Mouse (Mus musculus) forebrain, embryonic 12.5 days (tissue): Measurements from ENCODE around the gene 6820408C15Rik. TPM values are rescaled to one million over a fixed set of nuclear protein-coding genes. Genes with fewer than 3 reads are reported as not detected.

Experiments used
- ATAC-seq: fragments of 200-750 bp; cut with Nextera tagmentation; 2 replicates; pipeline ENCODE4 v1.8.0; 2017; ENCODE audit warnings: moderate TSS enrichment; ENCODE audit not compliant: low FRiP score
- H3K27ac ChIP-seq: fragments of 300-500 bp; sonication (generic); 2 replicates; pipeline ENCODE4 v1.5.1; 2016; ENCODE audit warnings: mild to moderate bottlenecking
- H3K27me3 ChIP-seq: fragments of 300-500 bp; sonication (generic); 2 replicates; pipeline ENCODE4 v1.6.1; 2016; ENCODE audit warnings: mild to moderate bottlenecking
- H3K36me3 ChIP-seq: fragments of 300-500 bp; sonication (generic); replicated peaks from 2 replicates; pipeline ENCODE4 v1.6.1; 2016; ENCODE audit warnings: mild to moderate bottlenecking
- H3K4me1 ChIP-seq: fragments of 300-500 bp; sonication (generic); 2 replicates; pipeline ENCODE4 v1.6.1; 2016
- H3K4me2 ChIP-seq: fragments of 300-500 bp; sonication (generic); 2 replicates; pipeline ENCODE4 v1.6.1; 2016; ENCODE audit warnings: mild to moderate bottlenecking, moderate library complexity
- H3K4me3 ChIP-seq: fragments of 300-500 bp; sonication (generic); replicated peaks from 2 replicates; pipeline ENCODE4 v1.5.1; 2016; ENCODE audit warnings: mild to moderate bottlenecking
- H3K9ac ChIP-seq: fragments of 300-500 bp; sonication (generic); 2 replicates; pipeline ENCODE4 v1.6.1; 2016; ENCODE audit warnings: mild to moderate bottlenecking
- H3K9me3 ChIP-seq: fragments of 300-500 bp; sonication (generic); 2 replicates; pipeline ENCODE4 v1.6.1; 2016
- WGBS: fragments of 180-500 bp; shearing (Covaris S2); methylation state at CpG from one replicate; pipeline ENCODE4 v1.1.7; 2016; 5-methylcytosine and 5-hydroxymethylcytosine counted together
- polyA plus RNA-seq: library from polyadenylated mRNA; unstranded; fragments of >200 nt; fragmentation: Nextera tagmentation; extraction: Ambion mirVana; gene quantifications from 2 replicates; pipeline ENCODE4 v1.2.1, GENCODE M21; 2016

The 6820408C15Rik gene
- polyA plus RNA-seq, 1 experiment from 2014 or later = 1.7 TPM

- H3K36me3 ChIP-seq = peaks cover 7% of the 10 kb centered on the region
- no peak for ATAC-seq
- H3K4me2 ChIP-seq = peak overlapping the region; percentile 66
- H3K9ac ChIP-seq = peak overlapping the region; percentile 97
- H3K9me3 ChIP-seq = no peaks in the 10 kb centered on the region
- peak overlapping the region; percentile 90 for H3K4me3 ChIP-seq
- 25% methylated on average over 12 of the region's 13 CpGs for WGBS
- H3K27ac ChIP-seq = peak overlapping the region; percentile 99
- no peaks in the 10 kb centered on the region for H3K27me3 ChIP-seq
- H3K4me1 ChIP-seq = peaks cover 46% of the 10 kb centered on the region
These were observed 20.0 kb upstream of the 6820408C15Rik start for GRCm38 (mm10) chr2:152395271-152395920.

DNA sequence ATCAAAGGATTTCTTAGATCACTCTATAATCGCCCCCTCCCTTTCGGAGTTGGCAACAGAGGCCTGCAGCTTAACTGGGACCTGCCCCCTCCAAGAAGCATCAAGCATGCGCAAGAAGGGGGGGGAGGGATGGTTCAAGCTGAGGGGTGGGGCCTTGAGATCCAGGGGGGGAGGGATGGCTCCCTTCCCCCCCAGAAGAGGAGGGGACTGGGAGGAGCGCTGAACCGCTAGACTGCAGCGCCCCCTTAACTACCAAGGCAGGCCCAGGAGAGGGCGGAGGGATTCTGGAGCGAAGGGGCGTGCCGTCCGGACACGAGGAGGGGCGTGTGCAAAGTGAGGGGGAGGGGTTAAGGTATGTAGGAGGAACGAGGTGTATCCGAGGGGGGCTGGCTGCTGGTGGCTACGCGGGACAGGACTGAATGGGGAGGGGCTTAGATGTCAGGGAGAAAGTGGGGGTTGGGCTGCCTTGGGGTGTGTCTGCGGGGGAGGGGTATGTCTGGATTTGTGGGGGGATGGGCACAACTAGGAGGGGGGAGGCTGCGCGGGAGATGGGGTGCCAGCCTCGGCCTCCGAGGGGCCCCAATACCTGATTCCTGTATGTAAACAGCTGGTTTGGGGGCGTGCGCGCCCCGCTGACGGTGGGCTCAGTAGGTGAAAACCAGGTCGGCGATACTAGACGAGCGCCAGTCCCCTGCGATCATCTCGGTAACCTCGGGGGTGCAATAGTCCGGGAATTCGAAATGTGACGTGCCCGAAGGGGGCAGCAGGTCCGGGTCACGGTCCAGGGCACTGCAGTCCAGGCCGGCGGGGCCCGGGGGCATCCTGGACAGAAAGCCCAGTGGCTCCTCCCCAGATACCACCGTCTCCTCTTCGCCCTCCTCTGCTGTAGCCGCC, 19.0 kb upstream of the 6820408C15Rik start:
- no peaks in the 10 kb centered on the region for H3K27me3 ChIP-seq

DNA sequence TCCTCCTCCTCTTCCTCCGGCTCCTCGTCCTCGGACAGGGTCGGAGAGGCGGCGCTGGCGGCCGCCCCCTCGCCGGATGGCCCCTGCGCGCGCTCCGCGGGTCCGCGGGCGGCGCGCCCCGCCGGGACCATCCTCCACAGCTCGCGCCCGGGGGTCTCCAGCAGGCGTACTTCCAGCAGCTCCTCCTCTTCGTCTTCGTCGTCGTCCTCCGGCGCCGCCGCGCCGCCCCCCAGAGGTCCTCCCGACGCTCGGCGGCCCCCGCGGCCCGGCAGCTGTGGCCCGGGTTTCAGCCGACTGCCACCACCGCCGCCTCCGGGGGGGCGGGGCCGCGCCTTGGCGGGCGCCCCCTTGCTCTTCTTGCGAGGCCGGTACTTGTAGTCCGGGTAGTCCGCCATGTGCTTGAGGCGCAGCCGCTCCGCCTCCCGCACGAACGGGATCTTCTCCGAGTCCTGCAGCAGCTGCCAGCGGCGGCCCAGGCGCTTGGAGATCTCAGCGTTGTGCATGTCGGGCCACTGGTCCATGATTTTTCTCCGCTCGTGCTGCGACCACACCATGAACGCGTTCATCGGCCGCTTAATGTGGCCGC, 18.3 kb upstream of the 6820408C15Rik start:
- peak overlapping the region; percentile 66 for H3K4me2 ChIP-seq
- no peaks in the 10 kb centered on the region for H3K9me3 ChIP-seq
- peaks cover 7% of the 10 kb centered on the region for H3K36me3 ChIP-seq
- WGBS = under 1% methylated on average over 69 of the region's 77 CpGs
- H3K4me3 ChIP-seq = peak overlapping the region; percentile 90
- ATAC-seq = peak; percentile 4; the same call in 1 of the 2 replicates
- no peaks in the 10 kb centered on the region for H3K27me3 ChIP-seq
- H3K4me1 ChIP-seq = peaks cover 49% of the 10 kb centered on the region
- peak overlapping the region; percentile 99 for H3K27ac ChIP-seq
- H3K9ac ChIP-seq = peak overlapping the region; percentile 97

More for the DNA sequence above, 19.0 kb upstream of the 6820408C15Rik start:
- peak overlapping the region; percentile 66 for H3K4me2 ChIP-seq
- WGBS = under 1% methylated on average over 44 of the region's 46 CpGs
- H3K36me3 ChIP-seq = peaks cover 7% of the 10 kb centered on the region
- H3K9ac ChIP-seq = peak overlapping the region; percentile 97
- H3K9me3 ChIP-seq = no peaks in the 10 kb centered on the region
- peaks cover 49% of the 10 kb centered on the region for H3K4me1 ChIP-seq
- peak overlapping the region; percentile 90 for H3K4me3 ChIP-seq
- peak overlapping the region; percentile 99 for H3K27ac ChIP-seq
- peak; percentile 73 for ATAC-seq

DNA sequence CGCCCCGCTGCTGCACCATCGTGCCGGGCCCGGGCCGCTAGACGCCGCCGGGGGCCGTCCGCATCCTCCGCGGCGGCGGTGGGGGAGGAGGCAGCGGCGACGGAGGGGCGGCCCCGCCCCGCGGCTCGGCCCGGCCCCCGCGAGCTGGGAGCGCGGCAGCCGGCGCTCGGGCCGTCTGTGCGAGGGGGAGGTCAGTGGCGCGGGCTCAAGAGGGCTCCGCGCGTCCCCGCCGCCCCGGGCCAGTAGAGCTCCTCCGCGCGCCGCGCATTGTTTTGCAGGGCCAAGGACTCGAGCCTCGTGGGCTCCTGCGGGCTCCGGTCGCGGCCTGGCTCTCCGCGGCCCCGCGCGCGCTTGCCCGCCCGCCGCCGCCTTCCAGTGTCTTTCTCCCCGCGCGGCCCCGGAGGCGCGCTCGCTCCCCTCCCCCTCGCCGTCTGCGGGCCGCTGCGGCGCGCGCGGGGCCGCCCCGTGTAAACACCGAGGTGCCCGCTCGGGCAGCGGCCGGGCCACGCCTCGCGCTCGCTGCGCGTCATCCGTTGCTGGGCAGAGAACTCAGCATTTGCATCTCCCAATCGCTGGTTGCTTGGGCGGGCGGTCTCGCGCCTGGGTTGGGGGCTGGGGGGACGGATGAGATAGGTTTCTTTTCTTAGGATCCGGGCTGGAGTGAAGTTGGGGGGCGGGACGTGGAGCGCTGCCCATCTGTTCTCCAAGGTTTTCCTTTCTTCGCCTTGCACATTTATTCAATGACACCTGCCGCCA, 17.5 kb upstream of the 6820408C15Rik start, which contains the start of gene Sox12:
Gene Sox12, minus strand, starts transcription at position 384 of the 756 bp plus-strand sequence.
- peak within 1 kb of the TSS; percentile 66 for H3K4me2 ChIP-seq
- peak; percentile 73 for ATAC-seq
- H3K9ac ChIP-seq = peak within 1 kb of the TSS; percentile 97
- WGBS = under 1% methylated on average over 60 of the region's 104 CpGs
- peaks cover 7% of the 10 kb centered on the region for H3K36me3 ChIP-seq
- peaks cover 49% of the 10 kb centered on the region for H3K4me1 ChIP-seq
- no peaks in the 10 kb centered on the region for H3K27me3 ChIP-seq
- peak within 1 kb of the TSS; percentile 99 for H3K27ac ChIP-seq
- H3K9me3 ChIP-seq = no peaks in the 10 kb centered on the region
- H3K4me3 ChIP-seq = peak within 1 kb of the TSS; percentile 90

DNA sequence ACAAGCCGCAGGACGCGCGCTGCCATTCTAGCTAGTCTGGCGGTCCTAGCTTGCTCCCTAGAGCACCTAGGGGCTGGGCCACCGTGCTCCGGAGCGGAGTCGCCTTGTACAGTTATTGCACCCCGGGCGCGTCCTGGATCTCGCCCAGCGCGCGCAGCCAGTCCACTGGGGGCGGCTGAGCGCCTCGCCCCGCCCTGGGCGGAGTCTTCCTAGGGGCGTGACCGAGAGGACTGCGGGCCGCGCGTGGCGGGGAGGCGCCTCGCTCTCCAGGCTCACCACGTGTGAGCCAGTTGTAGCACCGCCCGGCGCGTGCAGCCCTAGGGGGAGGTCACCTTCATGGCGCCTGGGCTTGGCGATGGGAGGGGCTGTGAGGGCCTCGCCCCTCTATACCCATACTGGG, 16.7 kb upstream of the 6820408C15Rik start:
- Histone ChIP-seq H3K36me3 (peaks cover 7% of the 10 kb centered on the region), H3K4me1 (peaks cover 41% of the 10 kb centered on the region), H3K4me2 (peak overlapping the region; percentile 66), H3K4me3 (peak overlapping the region; percentile 90), H3K9ac (peak overlapping the region; percentile 97), H3K27me3 (no peaks in the 10 kb centered on the region), H3K9me3 (no peaks in the 10 kb centered on the region), H3K27ac (peak overlapping the region; percentile 99)
- under 1% methylated on average over 38 of the region's 38 CpGs for WGBS
- ATAC-seq = peak; percentile 78

DNA sequence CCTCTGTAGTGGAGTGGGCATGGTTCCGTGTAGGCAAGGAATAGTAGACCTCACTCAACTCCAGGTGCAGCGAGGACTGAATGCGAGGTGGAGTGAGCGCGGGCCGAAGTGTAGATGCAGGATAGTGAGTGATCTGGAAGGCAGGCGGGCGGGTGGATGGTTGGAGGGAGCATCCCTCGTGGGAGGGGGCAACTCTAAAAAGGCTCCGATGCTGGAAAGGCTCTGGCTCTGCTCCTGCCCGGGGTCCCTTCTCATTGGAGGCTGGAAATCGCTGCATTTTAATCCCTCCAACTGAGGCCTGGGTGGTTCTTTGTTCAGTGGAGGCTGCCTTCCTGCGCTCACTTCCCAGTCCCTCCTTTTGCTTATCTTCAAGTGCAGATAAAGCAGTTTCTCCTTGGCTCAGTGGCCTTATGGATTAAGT, 16.3 kb upstream of the 6820408C15Rik start:
- no peak; the same call in 1 of the 2 replicates for ATAC-seq

GRCm38 (mm10) chr2:152406126-152406525, 9.3 kb upstream of the 6820408C15Rik start:
- no peaks in the 10 kb centered on the region for H3K36me3 ChIP-seq
- H3K9ac ChIP-seq = peak overlapping the region; percentile 33; the same call in 1 of the 2 replicates
- under 1% methylated on average over 19 of the region's 19 CpGs for WGBS

More for the DNA sequence above, 16.3 kb upstream of the 6820408C15Rik start:
- peaks cover 7% of the 10 kb centered on the region for H3K36me3 ChIP-seq
- no peaks in the 10 kb centered on the region for H3K27me3 ChIP-seq
- H3K4me3 ChIP-seq = peak overlapping the region; percentile 90
- 0% methylated on average over 13 of the region's 13 CpGs for WGBS
- no peaks in the 10 kb centered on the region for H3K9me3 ChIP-seq
- peak overlapping the region; percentile 97 for H3K9ac ChIP-seq
- peak overlapping the region; percentile 99 for H3K27ac ChIP-seq
- H3K4me1 ChIP-seq = peaks cover 37% of the 10 kb centered on the region
- peak overlapping the region; percentile 66 for H3K4me2 ChIP-seq

DNA sequence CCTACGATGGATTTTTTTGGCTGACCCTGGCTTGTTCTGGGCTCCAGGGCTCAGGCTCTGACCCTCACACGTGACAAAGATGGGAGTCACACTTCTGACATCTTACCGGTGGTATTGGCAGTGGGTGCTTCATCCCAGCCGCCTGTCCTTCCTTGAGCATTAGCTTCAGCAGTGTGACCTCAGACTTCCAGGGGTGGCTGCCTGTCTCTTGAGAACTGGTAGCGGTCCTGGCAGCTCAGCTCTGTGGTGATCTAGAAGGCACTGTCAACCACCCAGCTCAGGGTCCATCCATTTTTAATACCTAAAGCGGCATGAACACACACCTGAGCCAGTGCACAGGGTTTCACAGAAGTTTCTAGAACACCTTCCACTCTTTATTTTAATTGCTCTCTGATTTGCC, 5.6 kb upstream of the 6820408C15Rik start:
- no peak for ATAC-seq
- no peaks in the 10 kb centered on the region for H3K27me3 ChIP-seq
- peaks cover 47% of the 10 kb centered on the region for H3K4me1 ChIP-seq
- no peak overlapping the region for H3K4me3 ChIP-seq
- no peaks in the 10 kb centered on the region for H3K36me3 ChIP-seq
- 82% methylated on average over 6 of the region's 6 CpGs for WGBS
- H3K27ac ChIP-seq = peak overlapping the region; percentile 96
- no peaks in the 10 kb centered on the region for H3K9me3 ChIP-seq
- H3K4me2 ChIP-seq = peak overlapping the region; percentile 87; the same call in 1 of the 2 replicates
- H3K9ac ChIP-seq = peak overlapping the region; percentile 18; the same call in 1 of the 2 replicates

More at GRCm38 (mm10) chr2:152406126-152406525, 9.3 kb upstream of the 6820408C15Rik start:
- peak; percentile 96 for ATAC-seq
- H3K27me3 ChIP-seq = no peaks in the 10 kb centered on the region
- peak overlapping the region; percentile 33 for H3K4me3 ChIP-seq
- H3K27ac ChIP-seq = peak overlapping the region; percentile 83
- peak overlapping the region; percentile 60 for H3K4me2 ChIP-seq
- H3K4me1 ChIP-seq = peaks cover 31% of the 10 kb centered on the region
- H3K9me3 ChIP-seq = no peaks in the 10 kb centered on the region

DNA sequence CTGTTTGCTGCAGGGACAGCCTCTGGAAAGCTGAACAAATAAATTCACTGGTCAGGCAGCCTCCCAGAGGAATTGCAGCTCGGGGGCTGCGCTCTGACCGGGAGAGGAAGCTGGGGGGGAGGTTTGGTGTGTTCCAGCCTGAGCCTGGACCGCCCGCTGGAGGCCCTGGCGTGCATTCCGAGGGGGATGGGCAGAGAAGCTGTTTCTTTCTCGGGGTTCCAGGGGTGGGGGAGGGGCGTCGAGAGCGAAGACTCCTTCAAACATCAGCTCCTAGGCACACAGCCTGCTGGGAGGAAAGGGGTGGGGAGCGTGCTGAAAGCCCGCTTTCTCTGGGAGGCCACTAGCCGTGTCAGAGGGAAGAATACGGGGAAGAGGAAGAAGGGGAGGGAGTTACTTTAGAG, 4.4 kb upstream of the 6820408C15Rik start:
- Histone ChIP-seq H3K9me3 (no peaks in the 10 kb centered on the region), H3K9ac (peak overlapping the region; percentile 98), H3K4me2 (peak overlapping the region; percentile 87), H3K36me3 (no peaks in the 10 kb centered on the region; the same call in 1 of the 2 replicates), H3K27me3 (no peaks in the 10 kb centered on the region), H3K4me3 (peak overlapping the region; percentile 95), H3K4me1 (peaks cover 46% of the 10 kb centered on the region), H3K27ac (peak overlapping the region; percentile 96)
- peak; percentile 81 for ATAC-seq
- 0% methylated on average over 14 of the region's 15 CpGs for WGBS

- Histone ChIP-seq H3K4me2 (peak overlapping the region; percentile 87), H3K4me3 (peak overlapping the region; percentile 95), H3K27me3 (no peaks in the 10 kb centered on the region), H3K36me3 (no peaks in the 10 kb centered on the region; the same call in 1 of the 2 replicates), H3K4me1 (peaks cover 44% of the 10 kb centered on the region), H3K9me3 (0 out of 2 replicates have a peak, but pooled peaks cover 4% of the 10 kb centered on the region), H3K27ac (peak overlapping the region; percentile 96), H3K9ac (peak overlapping the region; percentile 98)
- ATAC-seq = no peak
- WGBS = 3% methylated on average over 7 of the region's 7 CpGs
These were observed 3.9 kb upstream of the 6820408C15Rik start for GRCm38 (mm10) chr2:152411471-152411870.

DNA sequence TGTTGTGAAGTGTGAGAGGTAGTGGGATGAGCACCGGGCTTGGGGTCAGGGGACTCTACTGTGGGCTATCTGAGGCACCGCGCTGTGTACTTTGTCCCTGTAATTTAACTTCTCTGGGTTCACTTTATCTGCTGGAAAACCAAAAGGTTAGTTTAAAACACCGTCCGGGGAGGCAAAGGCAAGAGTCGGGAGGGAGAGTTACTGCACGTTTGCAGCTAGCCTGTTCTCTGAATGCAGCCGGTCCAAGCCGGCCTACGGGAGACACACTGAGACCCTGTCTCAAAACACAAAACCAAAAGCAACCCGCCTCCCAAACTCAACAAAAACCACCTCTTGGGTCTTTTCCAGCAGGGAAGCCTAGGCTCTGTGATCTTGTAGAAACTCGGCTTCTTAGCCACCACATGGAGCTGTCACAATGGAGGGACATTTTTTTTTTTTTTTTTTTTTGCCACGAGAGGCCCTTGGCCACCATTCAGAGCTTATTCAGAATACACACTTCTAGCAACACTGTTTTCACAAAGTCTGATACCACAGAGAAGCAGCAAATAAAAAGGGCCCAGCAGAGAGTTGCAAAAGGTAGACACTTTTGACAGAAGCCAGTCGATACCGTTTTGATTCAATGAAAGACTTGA, 2.7 kb upstream of the 6820408C15Rik start:
- H3K9ac ChIP-seq = peak overlapping the region; percentile 98
- peak overlapping the region; percentile 87 for H3K4me2 ChIP-seq
- 2% methylated on average over 15 of the region's 15 CpGs for WGBS
- no peak for ATAC-seq
- no peaks in the 10 kb centered on the region for H3K27me3 ChIP-seq
- H3K4me1 ChIP-seq = peaks cover 41% of the 10 kb centered on the region
- H3K36me3 ChIP-seq = no peaks in the 10 kb centered on the region; the same call in 1 of the 2 replicates
- H3K27ac ChIP-seq = peak overlapping the region; percentile 96
- H3K9me3 ChIP-seq = 0 out of 2 replicates have a peak, but pooled peaks cover 4% of the 10 kb centered on the region
- H3K4me3 ChIP-seq = peak overlapping the region; percentile 95
